Mouse (Mus musculus): ENCODE results near the gene Nuak1. TPM values are rescaled to one million over a fixed set of nuclear protein-coding genes. Genes with fewer than 3 reads are reported as not detected.

Gene Nuak1
- polyA plus RNA-seq, 1 experiment: 43.7 TPM

DNA sequence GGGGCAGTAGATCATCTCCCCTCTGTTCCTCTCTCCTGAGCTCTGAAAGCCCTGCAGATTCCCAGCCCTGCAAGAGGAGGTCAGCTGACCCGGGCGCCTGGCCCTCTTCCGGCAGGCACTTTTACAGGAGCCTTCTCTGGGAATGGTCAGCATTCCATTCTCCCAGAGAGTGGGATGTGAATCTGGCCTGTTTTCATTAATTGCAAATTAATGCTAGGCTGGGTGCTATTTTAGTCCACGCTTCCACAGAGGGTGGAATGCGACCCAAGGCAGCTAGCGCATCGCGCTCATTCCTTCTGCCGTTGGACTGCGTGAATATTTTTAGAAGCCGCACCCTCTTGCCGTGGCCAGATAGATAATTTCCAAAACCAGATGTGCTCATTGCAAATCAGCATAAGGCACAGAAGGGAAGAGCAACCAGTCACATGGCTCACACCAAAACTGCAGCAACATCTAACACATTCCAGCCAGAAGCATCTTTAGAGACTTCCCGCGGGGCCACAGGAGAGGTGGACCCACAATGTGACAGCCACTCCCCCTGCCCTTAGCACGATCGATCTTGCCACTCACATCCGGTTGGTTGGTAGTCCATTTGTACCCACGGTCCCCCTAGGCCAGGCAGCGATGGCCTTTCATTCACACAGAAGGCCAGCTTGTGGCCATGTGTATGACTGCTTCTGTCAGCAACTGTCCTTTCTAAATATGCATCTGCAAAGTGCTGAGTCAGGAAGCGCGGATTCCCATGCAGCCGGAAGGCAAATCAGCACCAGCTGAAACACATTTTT is 51.8 kb downstream of the Nuak1 start:
- Histone ChIP-seq H3K4me1 (ENCODE audit: control insufficient read depth, insufficient read depth, low read length) (peaks cover 22% of the 10 kb centered on the region), H3K4me3 (ENCODE audit: insufficient read depth, low read length) (no peak overlapping the region), H3K27ac (ENCODE audit: insufficient read depth, low read length) (peak overlapping the region; percentile 62)
- TF ChIP-seq CTCF (IDR thresholded peaks at IDR 0.05; ENCODE audit: extremely low read depth, insufficient read depth, low read length): no peak
- TF ChIP-seq POLR2A (IDR thresholded peaks at IDR 0.05; ENCODE audit: extremely low read depth, insufficient read depth, low read length): no peak

DNA sequence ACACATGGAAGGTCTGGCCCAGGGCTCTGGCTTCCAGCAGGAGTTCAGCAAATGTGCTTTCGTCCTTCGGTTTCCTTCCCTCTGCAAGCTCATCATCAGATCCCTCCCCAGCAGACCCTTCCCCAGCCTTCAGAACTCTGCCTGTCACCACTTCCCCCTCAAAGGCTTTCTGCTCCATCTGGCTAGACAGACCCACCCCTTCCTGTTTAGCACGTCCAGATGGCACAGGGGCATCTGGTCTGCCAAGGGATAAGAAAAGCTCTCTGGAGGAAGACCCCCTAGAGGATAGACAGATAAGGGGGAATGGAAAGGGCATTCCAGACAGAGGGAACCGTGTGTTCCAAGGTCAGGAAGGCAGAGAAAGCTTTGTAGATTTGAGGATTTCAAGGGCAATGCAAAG is 53.1 kb downstream of the Nuak1 start:
- Histone ChIP-seq H3K4me1 (ENCODE audit: control insufficient read depth, insufficient read depth, low read length) (peaks cover 18% of the 10 kb centered on the region), H3K27ac (ENCODE audit: insufficient read depth, low read length) (peak overlapping the region; percentile 62), H3K4me3 (ENCODE audit: insufficient read depth, low read length) (no peak overlapping the region)
- TF ChIP-seq CTCF (IDR thresholded peaks at IDR 0.05; ENCODE audit: extremely low read depth, insufficient read depth, low read length) (no peak), POLR2A (IDR thresholded peaks at IDR 0.05; ENCODE audit: extremely low read depth, insufficient read depth, low read length) (no peak)

DNA sequence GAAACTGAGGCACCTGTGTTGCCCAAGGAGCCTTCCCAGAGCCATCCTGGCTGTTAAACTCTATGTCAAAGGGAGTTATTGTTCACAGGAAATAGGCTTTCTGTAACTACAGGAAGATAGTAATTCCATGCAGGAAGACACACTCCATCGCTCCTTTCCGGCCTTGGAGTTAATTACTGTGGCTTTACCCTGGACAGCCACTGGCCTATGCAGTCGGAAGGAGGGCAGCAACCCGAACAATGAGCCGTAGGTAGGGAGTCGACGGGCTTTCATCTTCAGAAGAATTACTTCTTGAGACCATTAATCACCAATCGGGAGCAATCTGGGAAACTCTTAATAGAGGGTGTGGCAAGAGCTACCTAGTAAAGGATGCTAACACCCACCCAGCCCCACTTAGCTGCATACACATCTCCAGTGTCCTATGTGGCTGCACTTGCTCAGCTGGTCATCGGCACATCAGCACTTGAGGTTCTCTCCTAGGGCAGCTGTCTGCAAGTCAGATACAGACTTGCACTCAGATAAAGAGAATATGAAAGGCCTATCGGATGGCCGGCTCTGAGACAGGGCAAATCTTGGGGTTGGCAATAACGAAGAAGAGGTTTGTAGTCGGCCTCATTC is 53.7 kb downstream of the Nuak1 start:
- H3K27ac ChIP-seq (ENCODE audit: insufficient read depth, low read length): peak overlapping the region; percentile 62

DNA sequence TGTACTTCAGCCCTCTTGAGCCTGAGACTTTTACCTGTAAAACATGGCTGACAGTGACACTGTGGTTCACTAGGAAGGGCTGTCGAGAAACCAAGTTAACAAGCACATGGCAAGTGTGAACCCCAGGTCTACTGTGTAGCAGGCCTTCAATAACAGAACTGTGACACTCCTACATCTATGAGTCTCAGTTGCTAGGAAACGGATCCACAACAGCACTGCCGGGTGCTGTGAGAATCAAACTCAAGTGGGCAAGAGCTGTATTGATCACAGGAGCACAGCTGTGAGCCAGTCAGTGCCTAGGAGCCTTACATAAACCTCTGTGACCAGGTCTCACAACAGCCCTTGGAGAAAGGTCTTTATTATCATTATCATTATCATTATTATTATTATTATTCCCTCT is 54.2 kb downstream of the Nuak1 start:
- Histone ChIP-seq H3K4me3 (ENCODE audit: insufficient read depth, low read length) (no peak overlapping the region), H3K27ac (ENCODE audit: insufficient read depth, low read length) (no peak overlapping the region), H3K4me1 (ENCODE audit: control insufficient read depth, insufficient read depth, low read length) (peaks cover 19% of the 10 kb centered on the region)
- TF ChIP-seq CTCF (IDR thresholded peaks at IDR 0.05; ENCODE audit: extremely low read depth, insufficient read depth, low read length): no peak
- no peak for TF ChIP-seq POLR2A (IDR thresholded peaks at IDR 0.05; ENCODE audit: extremely low read depth, insufficient read depth, low read length)

More for the DNA sequence above, 53.7 kb downstream of the Nuak1 start:
- peaks cover 17% of the 10 kb centered on the region for H3K4me1 ChIP-seq (ENCODE audit: control insufficient read depth, insufficient read depth, low read length)
- TF ChIP-seq POLR2A (IDR thresholded peaks at IDR 0.05; ENCODE audit: extremely low read depth, insufficient read depth, low read length) (no peak), CTCF (IDR thresholded peaks at IDR 0.05; ENCODE audit: extremely low read depth, insufficient read depth, low read length) (no peak)
- no peak overlapping the region for H3K4me3 ChIP-seq (ENCODE audit: insufficient read depth, low read length)

DNA sequence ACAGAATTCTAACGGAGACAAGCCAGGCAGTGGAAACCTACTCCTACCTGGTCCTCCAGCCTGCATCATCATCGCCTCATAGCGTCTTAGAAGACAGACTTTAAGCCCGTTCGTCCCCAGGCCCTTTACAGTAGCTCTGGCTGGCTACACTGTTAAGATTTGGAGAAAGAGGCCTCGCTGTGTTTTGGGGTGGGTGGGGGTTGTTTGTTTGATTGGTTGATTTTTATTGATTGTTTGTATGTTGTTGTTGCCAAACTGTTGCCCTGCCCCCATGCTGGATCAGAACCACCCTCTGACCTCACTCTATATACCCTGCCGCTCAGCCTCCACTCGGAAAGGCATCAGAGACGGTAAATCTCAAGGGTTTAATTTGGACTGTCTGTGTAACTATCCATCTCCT is 55.6 kb downstream of the Nuak1 start:
- H3K27ac ChIP-seq (ENCODE audit: insufficient read depth, low read length): no peak overlapping the region

DNA sequence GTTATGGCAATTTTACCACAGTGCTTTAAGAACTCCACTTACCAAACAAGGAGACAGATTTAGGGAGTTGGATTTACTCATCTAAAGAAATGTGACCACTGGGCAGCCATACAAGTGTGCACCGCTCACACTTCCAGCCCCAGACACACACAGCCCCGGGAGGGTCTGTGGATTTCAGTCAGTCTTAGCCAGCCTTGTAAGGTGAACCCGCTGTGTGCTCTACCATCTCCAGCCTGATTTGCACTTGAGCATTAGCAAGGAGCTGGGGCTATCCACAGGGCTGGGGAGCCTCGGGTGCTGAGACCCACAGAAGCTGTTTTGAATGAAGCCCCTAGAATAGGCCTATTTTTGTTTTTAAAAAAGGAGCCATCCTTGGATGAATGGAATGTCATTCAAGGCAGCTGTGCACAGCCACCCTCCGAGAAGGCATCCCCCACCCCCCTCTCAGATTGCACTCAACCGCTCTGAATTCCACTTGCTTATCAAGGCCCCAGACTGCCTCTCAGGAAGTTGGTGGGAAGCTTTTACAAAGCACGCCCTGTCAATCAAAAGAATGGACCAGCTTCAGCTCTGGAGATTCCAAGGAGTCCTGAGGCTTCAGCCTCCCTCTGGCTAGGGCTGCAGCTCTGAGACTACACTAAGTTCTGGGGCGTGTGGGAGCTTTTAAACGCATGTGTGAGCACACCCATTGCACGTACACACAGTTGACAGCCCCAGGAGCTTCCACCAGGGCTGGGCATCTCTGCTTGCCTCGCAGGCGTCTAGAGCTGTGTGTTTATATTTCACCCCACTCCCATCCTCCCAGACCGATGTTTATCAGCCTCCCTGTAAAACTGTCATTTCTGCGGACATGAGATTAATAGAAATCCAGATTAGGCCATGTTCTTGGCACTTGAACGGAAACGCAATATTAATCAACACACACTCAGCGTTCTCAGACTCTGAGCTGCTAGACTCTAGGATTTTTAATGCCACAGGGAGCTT is 57.2 kb downstream of the Nuak1 start:
- TF ChIP-seq CTCF (IDR thresholded peaks at IDR 0.05; ENCODE audit: extremely low read depth, insufficient read depth, low read length): no peak
- no peak for TF ChIP-seq POLR2A (IDR thresholded peaks at IDR 0.05; ENCODE audit: extremely low read depth, insufficient read depth, low read length)
- Histone ChIP-seq H3K27ac (ENCODE audit: insufficient read depth, low read length) (no peak overlapping the region), H3K4me1 (ENCODE audit: control insufficient read depth, insufficient read depth, low read length) (peaks cover 13% of the 10 kb centered on the region), H3K4me3 (ENCODE audit: insufficient read depth, low read length) (no peak overlapping the region)

More for the DNA sequence above, 55.6 kb downstream of the Nuak1 start:
- TF ChIP-seq CTCF (IDR thresholded peaks at IDR 0.05; ENCODE audit: extremely low read depth, insufficient read depth, low read length) (no peak), POLR2A (IDR thresholded peaks at IDR 0.05; ENCODE audit: extremely low read depth, insufficient read depth, low read length) (no peak)
- Histone ChIP-seq H3K4me3 (ENCODE audit: insufficient read depth, low read length) (no peak overlapping the region), H3K4me1 (ENCODE audit: control insufficient read depth, insufficient read depth, low read length) (peaks cover 19% of the 10 kb centered on the region)

DNA sequence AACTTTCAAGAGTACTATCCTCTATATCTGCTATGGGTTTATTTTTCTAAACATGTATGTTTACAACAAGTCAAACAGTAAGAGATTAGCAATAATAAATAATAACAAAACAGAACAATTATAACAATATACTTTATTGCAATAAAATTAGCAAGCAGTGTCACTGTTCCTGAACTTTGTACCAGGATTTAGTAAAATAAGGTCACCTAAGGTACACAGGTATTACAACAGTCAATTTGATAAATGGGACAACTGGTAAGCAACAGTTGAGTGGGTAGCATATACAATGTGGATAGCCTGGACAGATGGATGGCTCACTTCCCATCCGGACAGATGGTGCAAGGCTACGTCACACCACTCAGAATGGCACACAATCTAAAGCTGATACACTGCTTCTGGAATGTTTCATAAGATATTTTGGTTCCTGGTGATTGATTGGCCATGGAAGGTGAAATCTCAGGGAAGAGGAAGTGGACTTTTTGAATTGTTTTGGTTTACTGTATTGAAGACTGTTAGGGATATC is 59.1 kb downstream of the Nuak1 start:
- TF ChIP-seq CTCF (IDR thresholded peaks at IDR 0.05; ENCODE audit: extremely low read depth, insufficient read depth, low read length): no peak
- TF ChIP-seq POLR2A (IDR thresholded peaks at IDR 0.05; ENCODE audit: extremely low read depth, insufficient read depth, low read length): no peak
- no peak overlapping the region for H3K4me3 ChIP-seq (ENCODE audit: insufficient read depth, low read length)
- H3K4me1 ChIP-seq (ENCODE audit: control insufficient read depth, insufficient read depth, low read length): peaks cover 6% of the 10 kb centered on the region
- no peak overlapping the region for H3K27ac ChIP-seq (ENCODE audit: insufficient read depth, low read length)

DNA sequence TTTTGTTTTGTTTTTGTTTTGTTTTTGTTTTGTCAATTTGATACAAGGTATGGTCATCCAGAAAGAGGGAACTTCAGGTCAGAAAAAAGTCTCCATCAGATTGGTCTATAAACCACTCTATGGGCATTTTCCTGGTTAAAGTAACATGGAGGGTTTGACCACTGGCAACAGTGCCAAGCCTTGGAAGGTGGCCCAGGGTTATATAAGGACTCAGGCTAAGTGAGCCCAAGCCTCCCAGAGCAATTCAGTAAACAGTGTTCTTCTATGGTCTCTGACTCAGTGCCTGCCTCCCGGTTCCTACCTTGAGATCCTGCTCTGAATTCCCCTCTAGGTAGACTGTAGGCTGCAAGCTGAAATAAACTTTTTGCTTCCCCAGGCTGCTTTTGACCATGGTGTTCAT is 61.0 kb downstream of the Nuak1 start:
- no peak overlapping the region for H3K4me3 ChIP-seq (ENCODE audit: insufficient read depth, low read length)
- no peak overlapping the region for H3K27ac ChIP-seq (ENCODE audit: insufficient read depth, low read length)
- peaks cover 4% of the 10 kb centered on the region for H3K4me1 ChIP-seq (ENCODE audit: control insufficient read depth, insufficient read depth, low read length)
- TF ChIP-seq CTCF (IDR thresholded peaks at IDR 0.05; ENCODE audit: extremely low read depth, insufficient read depth, low read length) (no peak), POLR2A (IDR thresholded peaks at IDR 0.05; ENCODE audit: extremely low read depth, insufficient read depth, low read length) (no peak)

DNA sequence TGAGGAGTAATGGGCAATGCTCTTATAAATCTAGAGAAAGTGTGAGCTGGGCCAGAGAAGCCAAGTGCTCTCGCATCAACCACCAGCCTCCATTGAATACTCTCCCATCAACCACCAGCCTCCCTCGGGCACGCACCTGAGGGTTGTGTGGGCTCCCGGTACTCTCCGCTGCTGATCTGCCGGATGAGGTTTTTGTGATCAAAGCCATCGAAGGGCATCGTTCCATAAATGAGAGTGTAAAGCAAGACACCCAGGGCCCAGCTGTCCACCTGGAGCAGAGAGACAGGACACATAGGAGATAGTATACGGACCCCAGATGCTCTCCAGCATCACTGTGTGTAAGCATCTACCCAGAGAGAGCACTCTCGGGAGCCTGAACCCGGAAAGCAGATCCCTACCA is 62.4 kb downstream of the Nuak1 start:
- Histone ChIP-seq H3K27ac (ENCODE audit: insufficient read depth, low read length) (no peak overlapping the region), H3K4me1 (ENCODE audit: control insufficient read depth, insufficient read depth, low read length) (peaks cover 6% of the 10 kb centered on the region), H3K4me3 (ENCODE audit: insufficient read depth, low read length) (no peak overlapping the region)
- TF ChIP-seq POLR2A (IDR thresholded peaks at IDR 0.05; ENCODE audit: extremely low read depth, insufficient read depth, low read length) (no peak), CTCF (IDR thresholded peaks at IDR 0.05; ENCODE audit: extremely low read depth, insufficient read depth, low read length) (no peak)
